ENCODE assay signal across 13 mouse cellular contexts in the genomic region with DNA sequence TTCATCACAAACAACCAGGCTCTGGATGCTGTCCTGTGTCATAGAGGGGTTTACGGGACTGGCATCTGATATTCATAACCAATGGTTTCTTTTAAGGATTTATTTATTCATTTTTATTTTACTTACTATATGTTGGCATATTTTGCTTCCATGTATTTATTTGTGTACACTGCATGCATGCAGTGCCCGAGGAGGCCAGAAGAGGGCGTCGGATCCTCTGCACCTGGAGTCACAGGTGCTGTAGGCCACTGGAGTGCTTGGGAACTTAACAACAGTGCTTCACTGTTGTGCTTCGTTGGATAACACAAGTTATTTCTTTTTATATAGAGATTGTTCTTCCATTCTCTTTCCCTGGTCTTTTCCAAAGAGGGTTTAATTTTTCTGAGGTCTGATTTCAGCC.
DNase-seq lines count a peak whose midpoint lies in the region; ATAC-seq and TF ChIP-seq lines count a peak whose summit lies in the region.
"Had no signal": no experiment of that assay in that cellular context is flagged by ENCODE, and none has a peak within 500 bp of the region (broad histone marks: within the 10 kb centered on the region; RNA-seq: fewer than 3 reads in every experiment).

No protein-coding gene starts in this region.

- H3K4me2 ChIP-seq in intestine, postnatal 0 days (replicated peaks; ENCODE audit: low read depth) = no peak overlapping the region
- H3K4me2 ChIP-seq in intestine, embryonic 16.5 days (ENCODE audit: low read depth, low read length) = no peak overlapping the region
- no peak overlapping the region for H3K4me2 ChIP-seq in heart, embryonic 12.5 days

- 64% methylated on average over 5 of the region's 5 CpGs for WGBS in intestine, postnatal 0 days
- 66% methylated on average over 5 of the region's 5 CpGs for WGBS in intestine, embryonic 16.5 days
- WGBS in heart, embryonic 12.5 days = 58% methylated on average over 5 of the region's 5 CpGs

- TF ChIP-seq POLR2A in testis, adult 2 months (IDR thresholded peaks at IDR 0.05; ENCODE audit: control insufficient read depth, low read depth, low read length) = no peak

- H3K27ac ChIP-seq in intestine, postnatal 0 days (ENCODE audit: low read depth, low read length) = no peak overlapping the region
- no peak overlapping the region for H3K27ac ChIP-seq in intestine, embryonic 16.5 days (ENCODE audit: low read length)
- H3K27ac ChIP-seq in testis, adult 2 months (ENCODE audit: control insufficient read depth, insufficient read depth, low read depth, low read length) = no peak overlapping the region
- H3K27ac ChIP-seq in heart, embryonic 12.5 days (ENCODE audit: poor library complexity, severe bottlenecking) = no peak overlapping the region
- H3K27ac ChIP-seq: macrophage had no signal

- no peak overlapping the region for H3K9ac ChIP-seq in intestine, postnatal 0 days (ENCODE audit: low read depth, low read length)
- no peak overlapping the region for H3K9ac ChIP-seq in intestine, embryonic 16.5 days (ENCODE audit: low read depth, low read length)
- H3K9ac ChIP-seq in heart, embryonic 12.5 days = no peak overlapping the region

- no peak overlapping the region for H3K4me3 ChIP-seq in intestine, postnatal 0 days (ENCODE audit: low read depth, low read length)
- no peak overlapping the region for H3K4me3 ChIP-seq in intestine, embryonic 16.5 days (ENCODE audit: low read length)
- H3K4me3 ChIP-seq in testis, adult 2 months (ENCODE audit: control insufficient read depth, low read depth, low read length) = no peak overlapping the region
- no peak overlapping the region for H3K4me3 ChIP-seq in heart, embryonic 12.5 days

- DNase-seq in right cerebral cortex, postnatal 14 days = peak; percentile 17
- no peak for DNase-seq in right cerebral cortex, postnatal 25 days
- DNase-seq in R1 (ENCODE audit: low read depth, low spot score) = peak; percentile 71
- DNase-seq in urinary bladder, postnatal 4 days (ENCODE audit: low spot score in 2 of 2) = no peak
- DNase-seq: gastrocnemius, postnatal 36 days; heart, postnatal 36 days; kidney, postnatal 25 days; left cerebral cortex, postnatal 4 days had no signal

- H3K4me1 ChIP-seq in intestine, postnatal 0 days (replicated peaks; ENCODE audit: control insufficient read depth, insufficient read depth, low read length) = no peaks in the 10 kb centered on the region
- H3K4me1 ChIP-seq in intestine, embryonic 16.5 days (ENCODE audit: control insufficient read depth, insufficient read depth, low read length) = no peaks in the 10 kb centered on the region
- no peaks in the 10 kb centered on the region for H3K4me1 ChIP-seq in testis, adult 2 months (ENCODE audit: control insufficient read depth, insufficient read depth, low read length)
- peaks cover 2% of the 10 kb centered on the region; the same call in 1 of the 2 replicates for H3K4me1 ChIP-seq in heart, embryonic 12.5 days (replicated peaks)

- H3K27me3 ChIP-seq in intestine, postnatal 0 days (replicated peaks; ENCODE audit: control insufficient read depth, insufficient read depth, low read length) = no peaks in the 10 kb centered on the region
- no peaks in the 10 kb centered on the region for H3K27me3 ChIP-seq in intestine, embryonic 16.5 days (replicated peaks; ENCODE audit: control insufficient read depth, insufficient read depth, low read length)
- no peaks in the 10 kb centered on the region for H3K27me3 ChIP-seq in testis, adult 2 months (ENCODE audit: control insufficient read depth, insufficient read depth, low read length)
- H3K27me3 ChIP-seq in heart, embryonic 12.5 days (replicated peaks) = no peaks in the 10 kb centered on the region

- H3K36me3 ChIP-seq in intestine, postnatal 0 days (ENCODE audit: control insufficient read depth, insufficient read depth) = no peaks in the 10 kb centered on the region
- no peaks in the 10 kb centered on the region for H3K36me3 ChIP-seq in intestine, embryonic 16.5 days (ENCODE audit: control insufficient read depth, insufficient read depth, low read length)
- no peaks in the 10 kb centered on the region for H3K36me3 ChIP-seq in testis, adult 2 months (ENCODE audit: control insufficient read depth, insufficient read depth, low read length)
- H3K36me3 ChIP-seq in heart, embryonic 12.5 days = no peaks in the 10 kb centered on the region

- TF ChIP-seq CTCF in intestine, postnatal 0 days (IDR thresholded peaks at IDR 0.05; ENCODE audit: low read depth) = peak; percentile 28; the same call in 1 of the 2 replicates
- peak; percentile 70 for TF ChIP-seq CTCF in testis, adult 2 months (IDR thresholded peaks at IDR 0.05; ENCODE audit: control insufficient read depth, insufficient read depth, insufficient replicate concordance, low read depth, low read length)

- no peaks in the 10 kb centered on the region for H3K9me3 ChIP-seq in intestine, postnatal 0 days (ENCODE audit: control insufficient read depth)
- H3K9me3 ChIP-seq in intestine, embryonic 16.5 days (ENCODE audit: control insufficient read depth, low read length) = no peaks in the 10 kb centered on the region
- 0 out of 2 replicates have a peak, but pooled peaks cover 5% of the 10 kb centered on the region for H3K9me3 ChIP-seq in heart, embryonic 12.5 days (replicated peaks)

- ATAC-seq in intestine, postnatal 0 days = no peak
- no peak for ATAC-seq in intestine, embryonic 16.5 days
- no peak for ATAC-seq in heart, embryonic 12.5 days (ENCODE audit: insufficient number of reproducible peaks, low FRiP score)

Comparison
In these comparisons a context has a peak if more than half of its experiments do, and no peak if none do; other contexts are left out.
1. DNase-seq: peak in right cerebral cortex, postnatal 14 days (single experiment) and R1 (single experiment); none in right cerebral cortex, postnatal 25 days (single experiment) and urinary bladder, postnatal 4 days (0 of 2).